Mouse (Mus musculus): Measurements from ENCODE around the gene Fblim1. TPM values are rescaled to one million over a fixed set of nuclear protein-coding genes. Genes with fewer than 3 reads are reported as not detected.

The Fblim1 gene
- polyA plus RNA-seq, 1 experiment from 2014 or later: 94.6 TPM

DNA sequence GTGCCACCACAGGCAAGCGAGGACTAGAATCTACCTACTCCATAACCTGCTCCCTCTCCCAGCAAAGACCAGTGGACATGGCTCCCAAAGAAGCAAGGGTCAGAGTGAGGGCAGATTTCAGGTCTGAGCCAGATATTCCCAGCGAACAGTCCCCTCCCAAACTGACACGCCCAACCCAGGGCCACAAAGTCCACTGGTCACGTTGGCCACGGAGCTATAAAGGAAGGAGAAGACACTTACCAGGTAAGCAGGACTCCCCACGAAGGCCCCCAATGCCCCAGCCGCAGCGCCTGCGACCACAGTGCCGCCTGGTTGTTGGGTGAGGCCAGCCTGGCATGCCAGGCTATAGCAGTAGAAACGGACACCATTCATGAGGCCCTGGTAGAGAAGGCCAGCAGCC lies 17.1 kb upstream of the Fblim1 start:
- 84% methylated on average over 11 of the region's 11 CpGs for WGBS
- DNase-seq (ENCODE audit: low spot score) (no peak), ATAC-seq (replicated peaks; ENCODE audit: low FRiP score, low TSS enrichment, low read depth) (no peak)
- Histone ChIP-seq H3K27me3 (replicated peaks; ENCODE audit: control insufficient read depth, insufficient read depth, low read length) (no peaks in the 10 kb centered on the region), H3K4me3 (ENCODE audit: low read depth, low read length) (no peak overlapping the region), H3K36me3 (ENCODE audit: control insufficient read depth, insufficient read depth, low read length) (peaks cover 22% of the 10 kb centered on the region), H3K4me2 (ENCODE audit: low read length) (no peak overlapping the region), H3K9me3 (ENCODE audit: control insufficient read depth, low read length) (no peaks in the 10 kb centered on the region), H3K9ac (ENCODE audit: low read length) (no peak overlapping the region), H3K4me1 (replicated peaks; ENCODE audit: control insufficient read depth, insufficient read depth, low read length) (peaks cover 14% of the 10 kb centered on the region), H3K27ac (ENCODE audit: low read depth) (no peak overlapping the region)

DNA sequence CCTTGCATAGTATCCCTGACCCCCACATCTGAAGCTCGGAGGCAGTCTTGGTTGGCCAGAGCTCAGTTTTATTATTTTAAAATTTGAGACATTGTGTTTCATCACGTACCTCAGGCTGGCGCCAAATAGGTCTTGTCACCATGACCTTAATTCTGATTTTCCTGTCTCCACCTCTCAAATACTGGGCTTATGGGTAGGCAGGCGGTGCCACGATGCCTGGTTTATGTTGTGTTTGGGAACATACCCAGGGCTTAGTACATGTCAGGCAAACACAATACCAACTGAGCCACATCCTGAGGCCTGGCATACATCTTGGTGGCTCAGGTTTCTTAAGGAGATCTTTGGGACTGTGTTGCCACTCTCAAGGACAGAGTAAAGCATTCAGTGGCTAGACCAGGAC lies 16.7 kb upstream of the Fblim1 start:
- no peaks in the 10 kb centered on the region for H3K9me3 ChIP-seq (ENCODE audit: control insufficient read depth, low read length)
- no peak overlapping the region for H3K27ac ChIP-seq (ENCODE audit: low read depth)
- H3K36me3 ChIP-seq (ENCODE audit: control insufficient read depth, insufficient read depth, low read length): peaks cover 18% of the 10 kb centered on the region
- no peaks in the 10 kb centered on the region for H3K27me3 ChIP-seq (replicated peaks; ENCODE audit: control insufficient read depth, insufficient read depth, low read length)
- H3K4me1 ChIP-seq (replicated peaks; ENCODE audit: control insufficient read depth, insufficient read depth, low read length): peaks cover 18% of the 10 kb centered on the region
- H3K9ac ChIP-seq (ENCODE audit: low read length): no peak overlapping the region
- H3K4me2 ChIP-seq (ENCODE audit: low read length): no peak overlapping the region
- no peak overlapping the region for H3K4me3 ChIP-seq (ENCODE audit: low read depth, low read length)
- ATAC-seq (replicated peaks; ENCODE audit: low FRiP score, low TSS enrichment, low read depth) (no peak), DNase-seq (ENCODE audit: low spot score) (no peak)
- WGBS: 75% methylated on average over 5 of the region's 5 CpGs

DNA sequence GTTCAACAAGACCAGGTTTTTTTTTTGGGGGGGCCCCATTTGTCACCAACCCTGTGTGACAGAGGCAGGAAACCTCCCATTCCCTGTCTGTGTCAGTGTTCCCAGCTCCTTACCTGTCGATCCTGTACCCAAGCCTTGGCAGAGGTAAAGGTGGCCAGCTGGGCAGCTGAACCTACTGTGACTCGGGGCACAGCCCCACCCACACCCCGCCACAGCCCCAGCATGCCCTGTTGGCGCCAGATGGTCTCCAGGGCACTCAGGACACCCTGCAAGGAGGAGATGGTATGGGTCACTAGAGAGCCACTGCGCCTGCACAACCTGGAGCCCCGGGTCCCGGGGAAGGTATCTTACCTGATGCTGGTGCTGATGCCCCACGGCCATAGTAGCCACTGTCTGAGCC lies 16.2 kb upstream of the Fblim1 start:
- Histone ChIP-seq H3K27ac (ENCODE audit: low read depth) (no peak overlapping the region), H3K9ac (ENCODE audit: low read length) (no peak overlapping the region), H3K4me2 (ENCODE audit: low read length) (no peak overlapping the region), H3K9me3 (ENCODE audit: control insufficient read depth, low read length) (no peaks in the 10 kb centered on the region), H3K4me1 (replicated peaks; ENCODE audit: control insufficient read depth, insufficient read depth, low read length) (peaks cover 23% of the 10 kb centered on the region), H3K36me3 (ENCODE audit: control insufficient read depth, insufficient read depth, low read length) (peaks cover 13% of the 10 kb centered on the region; the same call in 1 of the 2 replicates), H3K27me3 (replicated peaks; ENCODE audit: control insufficient read depth, insufficient read depth, low read length) (no peaks in the 10 kb centered on the region), H3K4me3 (ENCODE audit: low read depth, low read length) (no peak overlapping the region)
- 77% methylated on average over 8 of the region's 8 CpGs for WGBS
- ATAC-seq (replicated peaks; ENCODE audit: low FRiP score, low TSS enrichment, low read depth): no peak
- DNase-seq (ENCODE audit: low spot score): no peak

DNA sequence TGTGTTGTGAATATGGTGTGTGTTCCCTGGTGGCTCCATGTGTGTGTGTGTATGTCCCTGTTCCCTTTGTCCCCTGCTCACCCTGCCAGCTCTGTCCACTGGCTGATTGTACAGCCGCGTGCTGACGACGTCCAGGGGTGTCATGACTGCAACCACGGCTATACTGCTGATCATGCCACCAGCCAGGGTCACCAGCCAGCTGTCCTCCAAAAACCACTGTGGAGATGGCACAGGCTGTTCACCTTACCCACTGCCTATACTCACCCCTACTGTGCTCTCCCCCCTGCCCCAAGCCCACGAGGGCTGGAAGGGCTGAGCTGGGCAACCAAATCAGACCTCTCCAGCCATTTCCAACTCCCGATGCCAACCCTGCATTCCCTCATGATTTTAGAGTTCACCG lies 15.4 kb upstream of the Fblim1 start:
- peaks cover 6% of the 10 kb centered on the region; the same call in 1 of the 2 replicates for H3K36me3 ChIP-seq (ENCODE audit: control insufficient read depth, insufficient read depth, low read length)
- H3K4me1 ChIP-seq (replicated peaks; ENCODE audit: control insufficient read depth, insufficient read depth, low read length): peaks cover 23% of the 10 kb centered on the region
- ATAC-seq (replicated peaks; ENCODE audit: low FRiP score, low TSS enrichment, low read depth) (no peak), DNase-seq (ENCODE audit: low spot score) (no peak)
- H3K27ac ChIP-seq (ENCODE audit: low read depth): no peak overlapping the region
- H3K27me3 ChIP-seq (replicated peaks; ENCODE audit: control insufficient read depth, insufficient read depth, low read length): no peaks in the 10 kb centered on the region
- WGBS: 79% methylated on average over 8 of the region's 8 CpGs
- no peaks in the 10 kb centered on the region for H3K9me3 ChIP-seq (ENCODE audit: control insufficient read depth, low read length)
- H3K4me2 ChIP-seq (ENCODE audit: low read length): no peak overlapping the region
- H3K4me3 ChIP-seq (ENCODE audit: low read depth, low read length): no peak overlapping the region
- no peak overlapping the region for H3K9ac ChIP-seq (ENCODE audit: low read length)

DNA sequence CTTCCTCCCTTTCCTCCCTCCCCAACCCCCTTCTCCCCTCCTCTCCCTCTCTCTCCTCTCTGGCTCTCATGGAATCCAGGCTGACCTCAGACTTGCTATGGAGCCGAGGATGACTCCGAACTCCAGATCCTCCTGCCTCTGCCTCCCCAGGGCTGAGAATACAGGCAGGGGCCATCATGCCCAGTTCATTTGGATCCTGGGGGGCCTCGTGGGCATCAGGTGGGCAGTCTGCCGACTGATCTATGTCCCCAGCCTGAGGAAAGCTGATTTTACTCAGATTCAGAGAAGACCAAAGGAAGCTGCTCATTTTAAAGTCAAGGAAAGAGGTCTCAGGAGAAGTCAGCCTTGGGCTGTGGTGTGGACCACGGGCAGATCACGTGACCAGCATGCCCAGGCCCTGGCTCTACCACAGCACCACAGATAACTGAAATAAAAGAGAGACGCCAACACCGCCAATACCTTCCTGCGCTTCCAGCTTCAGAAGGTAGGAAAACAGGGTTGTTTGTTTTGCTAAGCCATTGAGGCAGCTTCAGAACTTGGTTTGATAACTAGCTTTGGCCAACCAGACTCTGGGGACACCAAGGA lies 13.5 kb upstream of the Fblim1 start:
- Histone ChIP-seq H3K9me3 (ENCODE audit: control insufficient read depth, low read length) (no peaks in the 10 kb centered on the region), H3K27me3 (replicated peaks; ENCODE audit: control insufficient read depth, insufficient read depth, low read length) (no peaks in the 10 kb centered on the region), H3K4me3 (ENCODE audit: low read depth, low read length) (no peak overlapping the region), H3K27ac (ENCODE audit: low read depth) (no peak overlapping the region), H3K4me1 (replicated peaks; ENCODE audit: control insufficient read depth, insufficient read depth, low read length) (peaks cover 23% of the 10 kb centered on the region), H3K4me2 (ENCODE audit: low read length) (no peak overlapping the region), H3K9ac (ENCODE audit: low read length) (no peak overlapping the region), H3K36me3 (ENCODE audit: control insufficient read depth, insufficient read depth, low read length) (no peaks in the 10 kb centered on the region)
- DNase-seq (ENCODE audit: low spot score) (no peak), ATAC-seq (replicated peaks; ENCODE audit: low FRiP score, low TSS enrichment, low read depth) (no peak)
- 83% methylated on average over 9 of the region's 9 CpGs for WGBS

DNA sequence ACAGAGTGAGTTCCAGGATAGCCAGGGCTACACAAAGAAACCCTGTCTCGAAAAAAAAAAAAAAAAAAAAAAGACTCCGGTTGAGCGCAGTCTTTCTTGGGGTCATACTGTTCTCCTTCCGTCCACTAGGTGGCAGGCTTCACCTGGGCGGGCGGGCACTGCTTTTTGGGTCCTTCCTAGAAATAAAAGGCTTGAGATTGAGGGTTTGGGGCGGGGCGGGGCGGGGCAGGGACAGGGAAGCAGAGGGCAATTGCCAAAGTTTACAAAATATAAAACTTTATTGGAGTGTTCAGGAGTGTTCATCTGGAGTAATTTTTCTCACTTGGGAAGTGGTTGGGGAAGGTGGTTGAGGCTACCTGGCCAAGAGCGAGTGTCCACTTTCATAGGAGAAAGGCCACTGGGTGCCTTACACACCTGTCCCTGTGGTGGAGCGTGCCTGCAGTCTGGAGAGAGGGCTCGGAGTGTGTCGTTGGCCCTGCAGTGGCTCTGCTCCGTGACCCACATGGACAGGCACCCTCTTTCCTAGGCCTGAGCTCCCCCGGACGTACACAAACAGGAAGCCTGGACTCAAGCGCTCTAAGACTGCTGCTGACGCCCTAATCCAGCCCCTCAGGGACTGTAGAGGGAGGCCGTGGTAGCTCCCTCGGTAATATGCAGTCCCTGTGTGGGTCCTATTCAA lies 12.8 kb upstream of the Fblim1 start, which contains the start of gene Tmem82:
Gene Tmem82, minus strand, starts transcription at position 69 of the 679 bp plus-strand sequence.
- Histone ChIP-seq H3K4me2 (ENCODE audit: low read length) (peak within 1 kb of the TSS; percentile 50), H3K4me3 (ENCODE audit: low read depth, low read length) (peak within 1 kb of the TSS; percentile 27), H3K27me3 (replicated peaks; ENCODE audit: control insufficient read depth, insufficient read depth, low read length) (no peaks in the 10 kb centered on the region), H3K4me1 (replicated peaks; ENCODE audit: control insufficient read depth, insufficient read depth, low read length) (peaks cover 18% of the 10 kb centered on the region), H3K9me3 (ENCODE audit: control insufficient read depth, low read length) (no peaks in the 10 kb centered on the region), H3K27ac (ENCODE audit: low read depth) (peak within 1 kb of the TSS; percentile 54; the same call in 1 of the 2 replicates), H3K36me3 (ENCODE audit: control insufficient read depth, insufficient read depth, low read length) (no peaks in the 10 kb centered on the region), H3K9ac (ENCODE audit: low read length) (peak within 1 kb of the TSS; percentile 35)
- 24% methylated on average over 19 of the region's 20 CpGs for WGBS
- DNase-seq (ENCODE audit: low spot score): peak; percentile 74
- peak; percentile 9; the same call in 1 of the 2 replicates for ATAC-seq (replicated peaks; ENCODE audit: low FRiP score, low TSS enrichment, low read depth)

DNA sequence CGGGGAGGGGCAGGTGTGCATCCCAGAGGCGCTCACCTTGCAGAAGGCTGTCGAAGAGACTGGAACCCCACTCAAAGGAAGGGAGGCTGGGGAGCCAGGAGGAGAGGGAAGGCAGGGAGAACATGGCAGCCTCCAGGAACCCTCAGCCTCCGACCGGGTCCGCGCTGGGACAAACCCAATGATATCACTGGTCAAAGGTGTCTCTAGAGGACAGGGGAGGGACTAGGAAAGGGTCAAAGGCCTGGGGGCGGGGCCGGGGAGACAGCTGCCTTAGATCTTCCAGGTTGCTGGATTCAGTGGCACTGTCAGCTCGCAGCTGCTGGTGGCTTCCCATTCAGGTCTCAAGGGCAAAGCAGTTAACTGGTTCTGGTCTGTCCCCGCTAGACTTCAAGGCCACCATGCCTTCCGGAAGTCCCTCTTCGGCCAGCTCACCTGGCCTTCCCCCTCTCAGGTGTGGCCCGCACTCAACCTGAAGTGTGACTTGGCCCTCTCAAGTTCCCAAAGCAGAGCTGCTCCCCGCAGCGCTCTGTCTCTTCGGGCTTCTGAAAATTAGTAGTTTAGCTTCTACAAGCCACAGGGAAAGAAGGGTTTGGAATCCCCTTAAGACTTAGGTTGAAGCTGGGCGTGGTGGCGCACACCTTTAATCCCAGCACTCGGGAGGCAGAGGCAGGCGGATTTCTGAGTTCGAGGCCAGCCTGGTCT lies 12.1 kb upstream of the Fblim1 start:
- 11% methylated on average over 22 of the region's 22 CpGs for WGBS
- ATAC-seq (replicated peaks; ENCODE audit: low FRiP score, low TSS enrichment, low read depth): peak; percentile 52
- Histone ChIP-seq H3K9me3 (ENCODE audit: control insufficient read depth, low read length) (no peaks in the 10 kb centered on the region), H3K4me3 (ENCODE audit: low read depth, low read length) (peak overlapping the region; percentile 27), H3K4me1 (replicated peaks; ENCODE audit: control insufficient read depth, insufficient read depth, low read length) (peaks cover 17% of the 10 kb centered on the region), H3K27me3 (replicated peaks; ENCODE audit: control insufficient read depth, insufficient read depth, low read length) (no peaks in the 10 kb centered on the region), H3K27ac (ENCODE audit: low read depth) (peak overlapping the region; percentile 54; the same call in 1 of the 2 replicates), H3K4me2 (ENCODE audit: low read length) (peak overlapping the region; percentile 50), H3K36me3 (ENCODE audit: control insufficient read depth, insufficient read depth, low read length) (no peaks in the 10 kb centered on the region), H3K9ac (ENCODE audit: low read length) (peak overlapping the region; percentile 35)
- DNase-seq (ENCODE audit: low spot score): peak; percentile 78

DNA sequence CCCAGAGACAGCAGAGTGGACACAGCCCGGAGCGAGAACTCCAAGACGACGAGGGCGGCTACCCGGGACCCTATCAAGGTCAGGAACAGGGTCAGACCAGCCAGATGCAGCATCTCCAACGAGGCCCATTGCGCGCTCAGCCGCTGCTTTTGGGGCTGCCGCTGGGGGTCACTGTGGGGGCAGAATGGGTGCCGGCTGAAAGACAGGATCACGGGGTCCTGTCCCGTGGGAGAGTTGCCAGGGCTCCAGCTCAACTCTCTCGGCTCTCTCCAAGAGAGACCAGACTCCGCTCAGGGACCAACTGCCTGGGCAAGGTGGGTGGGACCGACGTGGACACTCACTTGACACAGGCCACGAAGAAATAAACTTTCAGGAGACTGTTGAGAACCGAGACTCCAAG lies 11.4 kb upstream of the Fblim1 start:
- H3K4me2 ChIP-seq (ENCODE audit: low read length): peak overlapping the region; percentile 50
- peak; percentile 41 for ATAC-seq (replicated peaks; ENCODE audit: low FRiP score, low TSS enrichment, low read depth)
- peak overlapping the region; percentile 35 for H3K9ac ChIP-seq (ENCODE audit: low read length)
- peak; percentile 85 for DNase-seq (ENCODE audit: low spot score)
- H3K9me3 ChIP-seq (ENCODE audit: control insufficient read depth, low read length): no peaks in the 10 kb centered on the region
- H3K36me3 ChIP-seq (ENCODE audit: control insufficient read depth, insufficient read depth, low read length): no peaks in the 10 kb centered on the region
- WGBS: 5% methylated on average over 20 of the region's 20 CpGs
- no peaks in the 10 kb centered on the region for H3K27me3 ChIP-seq (replicated peaks; ENCODE audit: control insufficient read depth, insufficient read depth, low read length)
- H3K27ac ChIP-seq (ENCODE audit: low read depth): 0 out of 2 replicates have a peak overlapping the region, but pooled peaks have one; percentile 29
- peaks cover 17% of the 10 kb centered on the region for H3K4me1 ChIP-seq (replicated peaks; ENCODE audit: control insufficient read depth, insufficient read depth, low read length)
- peak overlapping the region; percentile 27 for H3K4me3 ChIP-seq (ENCODE audit: low read depth, low read length)
